31 mouse cellular contexts compared by ENCODE assay signal in the genomic region with DNA sequence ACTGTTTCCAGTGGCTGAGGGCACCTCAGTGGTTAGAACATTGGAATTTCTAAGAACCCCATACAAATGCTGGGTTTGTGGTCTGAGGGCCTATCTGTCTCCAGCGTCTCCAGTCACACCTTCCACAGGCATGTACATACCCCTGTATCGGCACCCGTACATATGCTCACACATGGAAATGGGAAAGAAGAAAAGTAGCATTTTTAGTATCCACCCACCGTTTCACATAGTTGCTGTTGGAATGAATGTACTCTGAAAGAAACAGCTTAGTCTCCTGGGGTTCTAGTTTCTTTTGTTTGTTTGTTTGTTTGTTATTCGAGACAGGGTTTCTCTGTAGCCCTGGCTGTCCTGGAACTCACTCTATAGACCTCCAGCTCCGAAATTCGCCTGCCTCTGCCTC.
"Had no signal": no experiment of that assay in that cellular context is flagged by ENCODE, and none has a peak within 500 bp of the region (broad histone marks: within the 10 kb centered on the region; RNA-seq: fewer than 3 reads in every experiment).

No protein-coding gene starts in this region.

- H3K4me1 ChIP-seq: heart, embryonic 13.5 days; heart, embryonic 15.5 days; hindbrain, embryonic 10.5 days; hindbrain, embryonic 12.5 days; hindbrain, embryonic 13.5 days; hindbrain, embryonic 15.5 days; intestine, embryonic 15.5 days; kidney, embryonic 15.5 days had no signal

- H3K9me3 ChIP-seq: heart, embryonic 13.5 days; heart, embryonic 15.5 days; hindbrain, embryonic 10.5 days; hindbrain, embryonic 12.5 days; hindbrain, embryonic 13.5 days; hindbrain, embryonic 15.5 days; intestine, embryonic 15.5 days; kidney, embryonic 15.5 days had no signal

- H3K27ac ChIP-seq: heart, embryonic 13.5 days; heart, embryonic 15.5 days; hindbrain, embryonic 10.5 days; hindbrain, embryonic 12.5 days; hindbrain, embryonic 13.5 days; hindbrain, embryonic 14.5 days; hindbrain, embryonic 15.5 days; hindbrain, postnatal 0 days; intestine, embryonic 15.5 days; kidney, embryonic 15.5 days; kidney, postnatal 0 days; layer of hippocampus, adult 2 months; left cerebral cortex, adult 2 months had no signal

- DNase-seq: heart, postnatal 10 days; heart, postnatal 14 days; heart, postnatal 36 days; heart, postnatal 4 days; kidney, adult 11 months; kidney, adult 18-20 months; kidney, adult 8-10 months; kidney, postnatal 10 days; kidney, postnatal 14 days; kidney, postnatal 25 days; kidney, postnatal 36 days; kidney, postnatal 4 days; layer of hippocampus, adult 9-11 months; layer of hippocampus, postnatal 36 days had no signal

- H3K27me3 ChIP-seq: heart, embryonic 13.5 days; heart, embryonic 15.5 days; hindbrain, embryonic 12.5 days; hindbrain, embryonic 13.5 days; hindbrain, embryonic 15.5 days; intestine, embryonic 15.5 days; kidney, embryonic 15.5 days had no signal

- H3K4me3 ChIP-seq: heart, embryonic 13.5 days; heart, embryonic 15.5 days; hindbrain, embryonic 10.5 days; hindbrain, embryonic 12.5 days; hindbrain, embryonic 13.5 days; hindbrain, embryonic 15.5 days; intestine, embryonic 15.5 days; kidney, embryonic 15.5 days; layer of hippocampus, adult 2 months; left cerebral cortex, adult 2 months had no signal

- ATAC-seq: hindbrain, embryonic 16.5 days; hindbrain, postnatal 0 days; inflammation-experienced regulatory T-cells, adult 6 months; intestine, embryonic 15.5 days; intestine, embryonic 16.5 days; intestine, postnatal 0 days had no signal
